Mouse (Mus musculus) CH12.LX (cell line): ENCODE results near the gene Prrc2b. TPM values are rescaled to one million over a fixed set of nuclear protein-coding genes. Genes with fewer than 3 reads are reported as not detected.

Experiments used
- DNase-seq: peaks from one replicate; pipeline ENCODE4 v3.0.0-alpha.2; 2013; ENCODE audit errors: extremely low read depth
- H3K27ac ChIP-seq: 2 replicates; pipeline ENCODE4 v1.5.1; 2012; ENCODE audit warnings: low read depth, mild to moderate bottlenecking, control low read depth, moderate library complexity; ENCODE audit not compliant: insufficient read depth
- H3K27me3 ChIP-seq: replicated peaks from 2 replicates; pipeline ENCODE3; 2012; ENCODE audit warnings: inconsistent platforms
- H3K36me3 ChIP-seq, 2 experiments: replicated peaks in 1 of 2; 2 replicates each; pipeline versions ENCODE3 to v1.6.1; 2012; ENCODE audit warnings: inconsistent platforms in 1 of 2, low read length in 1 of 2, mild to moderate bottlenecking in 1 of 2, mixed read lengths in 1 of 2, moderate library complexity in 1 of 2; ENCODE audit not compliant: control insufficient read depth in 1 of 2, insufficient read depth in 1 of 2
- H3K4me1 ChIP-seq, 2 experiments: 2 replicates each; pipeline ENCODE4 v1.6.1; 2012; ENCODE audit warnings: inconsistent platforms in 1 of 2, moderate library complexity in 1 of 2; ENCODE audit not compliant: insufficient read depth in 2 of 2, control insufficient read depth in 1 of 2
- H3K4me2 ChIP-seq: 2 replicates; pipeline ENCODE4 v1.6.1; 2012; ENCODE audit warnings: low read depth, mild to moderate bottlenecking, control low read depth; ENCODE audit not compliant: poor library complexity, insufficient read depth, severe bottlenecking
- H3K4me3 ChIP-seq, 3 experiments: fragments of 150-350 bp in 1 of 3; sonication (generic) in 1 of 3; replicated peaks in 1 of 3; 2 replicates each; pipeline versions ENCODE3 to v1.5.1; 2011 to 2012; ENCODE audit warnings: low read depth in 2 of 3, low read length in 2 of 3, mild to moderate bottlenecking in 2 of 3, moderate library complexity in 2 of 3, control low read depth in 1 of 3, improper control_type of control experiment in 1 of 3, inconsistent platforms in 1 of 3, mixed read lengths in 1 of 3; ENCODE audit not compliant: poor library complexity in 1 of 3
- H3K79me2 ChIP-seq: replicated peaks from 2 replicates; pipeline ENCODE4 v1.6.1; 2012; ENCODE audit warnings: mild to moderate bottlenecking, moderate library complexity; ENCODE audit not compliant: control insufficient read depth, poor library complexity, insufficient read depth, severe bottlenecking; ENCODE audit errors: extremely low read depth
- H3K9ac ChIP-seq: 2 replicates; pipeline ENCODE4 v1.6.1; 2012; ENCODE audit warnings: low read depth, mild to moderate bottlenecking, control low read depth, moderate library complexity; ENCODE audit not compliant: insufficient read depth
- H3K9me3 ChIP-seq: replicated peaks from 2 replicates; pipeline ENCODE3; 2012; ENCODE audit warnings: low read length, inconsistent platforms, mixed read lengths
- CHD2 ChIP-seq: IDR thresholded peaks from 2 replicates; pipeline ENCODE4 v1.6.1; 2011; ENCODE audit warnings: low read length, improper control_type of control experiment
- ELF1 ChIP-seq: IDR thresholded peaks from 2 replicates; pipeline ENCODE4 v1.6.1; 2014; ENCODE audit warnings: low read depth, mild to moderate bottlenecking, inconsistent platforms, low read length, improper control_type of control experiment
- ETS1 ChIP-seq: conservative IDR thresholded peaks from 2 replicates; pipeline ENCODE4 v1.6.1; 2012; ENCODE audit warnings: low read depth, mild to moderate bottlenecking, inconsistent platforms, low read length, improper control_type of control experiment, moderate library complexity
- HCFC1 ChIP-seq: IDR thresholded peaks from 2 replicates; pipeline ENCODE4 v1.6.1; 2012; ENCODE audit warnings: low read depth, mild to moderate bottlenecking, inconsistent platforms, low read length, improper control_type of control experiment
- IRF4 ChIP-seq: IDR thresholded peaks from 2 replicates; pipeline ENCODE4 v1.6.1; 2014; ENCODE audit warnings: low read depth, mild to moderate bottlenecking, inconsistent platforms, low read length, improper control_type of control experiment
- JUN ChIP-seq: IDR thresholded peaks from 2 replicates; pipeline ENCODE4 v1.6.1; 2011; ENCODE audit warnings: low read depth, mild to moderate bottlenecking, low read length, improper control_type of control experiment, moderate library complexity; ENCODE audit not compliant: insufficient read depth
- JUND ChIP-seq: conservative IDR thresholded peaks from 2 replicates; pipeline ENCODE4 v1.6.1; 2011; ENCODE audit warnings: low read depth, low read length, improper control_type of control experiment
- KAT2A ChIP-seq: IDR thresholded peaks from 2 replicates; pipeline ENCODE4 v1.6.1; 2012; ENCODE audit warnings: low read length, improper control_type of control experiment, inconsistent platforms; ENCODE audit not compliant: insufficient replicate concordance
- MAFK ChIP-seq: IDR thresholded peaks from 2 replicates; pipeline ENCODE4 v1.6.1; 2011; ENCODE audit warnings: low read length, improper control_type of control experiment; ENCODE audit not compliant: insufficient replicate concordance
- MEF2A ChIP-seq: IDR thresholded peaks from 2 replicates; pipeline ENCODE4 v1.6.1; 2014; ENCODE audit warnings: low read depth, mild to moderate bottlenecking, inconsistent platforms, low read length, improper control_type of control experiment, borderline replicate concordance
- MXI1 ChIP-seq: IDR thresholded peaks from 2 replicates; pipeline ENCODE4 v1.6.1; 2011; ENCODE audit warnings: mild to moderate bottlenecking, low read depth, low read length, improper control_type of control experiment
- MYC ChIP-seq: IDR thresholded peaks from 2 replicates; pipeline ENCODE4 v1.6.1; 2011; ENCODE audit warnings: low read depth, mild to moderate bottlenecking, improper control_type of control experiment, low read length
- NRF1 ChIP-seq: IDR thresholded peaks from 2 replicates; pipeline ENCODE4 v1.6.1; 2014; ENCODE audit warnings: low read depth, mild to moderate bottlenecking, inconsistent platforms, low read length, improper control_type of control experiment, moderate library complexity
- PAX5 ChIP-seq: IDR thresholded peaks from 2 replicates; pipeline ENCODE4 v1.6.1; 2012; ENCODE audit warnings: low read length, inconsistent platforms, mixed read lengths
- POLR2AphosphoS2 ChIP-seq: IDR thresholded peaks from 2 replicates; pipeline ENCODE4 v1.6.1; 2011; ENCODE audit warnings: low read depth, low read length, improper control_type of control experiment
- RCOR1 ChIP-seq: conservative IDR thresholded peaks from 2 replicates; pipeline ENCODE4 v1.6.1; 2012; ENCODE audit warnings: low read depth, mild to moderate bottlenecking, inconsistent platforms, low read length, improper control_type of control experiment
- USF1 ChIP-seq: IDR thresholded peaks from 2 replicates; pipeline ENCODE4 v1.6.1; 2014; ENCODE audit warnings: low read depth, mild to moderate bottlenecking, inconsistent platforms, low read length, improper control_type of control experiment
- USF2 ChIP-seq: conservative IDR thresholded peaks from 2 replicates; pipeline ENCODE4 v1.6.1; 2011; ENCODE audit warnings: low read depth, low read length, improper control_type of control experiment
- ZKSCAN1 ChIP-seq: IDR thresholded peaks from 2 replicates; pipeline ENCODE4 v1.6.1; 2012; ENCODE audit warnings: low read depth, inconsistent platforms, low read length, improper control_type of control experiment, borderline replicate concordance
- ZNF384 ChIP-seq: IDR thresholded peaks from 2 replicates; pipeline ENCODE4 v1.6.1; 2012; ENCODE audit warnings: low read depth, low read length, improper control_type of control experiment, inconsistent platforms
- dilution Hi-C: fragments of 300-500 bp; cut with MboI; formaldehyde crosslinking; loops from 2 replicates; pipeline ENCODE4 v1.14.3; 2020; ENCODE audit warnings: low sequenced_read_pairs; ENCODE audit not compliant: extremely low pct_unique_long_range_greater_than_20kb, extremely low pct_ligation_motif_present
- in situ Hi-C: fragments of 300-500 bp; cut with MboI; formaldehyde crosslinking; loops from 3 replicates; pipeline ENCODE4 v1.14.3; 2019; ENCODE audit warnings: low sequenced_read_pairs, low pct_ligation_motif_present, low pct_unique_long_range_greater_than_20kb, mixed read lengths
- polyA plus RNA-seq: library from polyadenylated mRNA; unstranded; fragments of >175 nt; gene quantifications from 2 replicates; pipeline ENCODE4 v1.2.1, GENCODE M21; 2012; ENCODE audit warnings: low read depth; ENCODE audit not compliant: insufficient read length
- total RNA-seq, 2 experiments: library from RNA; depleted of rRNA; stranded (reverse); fragments of 300-350 nt in 1 of 2; fragments of >200 nt in 1 of 2; gene quantifications; 2 replicates each; pipeline ENCODE4 v1.2.3; 2012 to 2014

The Prrc2b gene
- total and polyA plus RNA-seq, 3 experiments: 7.6 to 59.9 (median 42.2) TPM

- H3K4me3 ChIP-seq: no peak overlapping the region
- H3K4me2 ChIP-seq: no peak overlapping the region
- H3K27ac ChIP-seq: no peak overlapping the region
- in situ Hi-C loops (no loop called here), dilution Hi-C loops (no loop called here)
- peaks cover 0 to 3% of the 10 kb centered on the region in 2 experiments; a peak in 2 of 4 replicates for H3K4me1 ChIP-seq
- H3K9me3 ChIP-seq: peaks cover 13% of the 10 kb centered on the region
- H3K9ac ChIP-seq: no peak overlapping the region
- DNase-seq: no peak
- H3K36me3 ChIP-seq: no peaks in the 10 kb centered on the region
- H3K27me3 ChIP-seq: peaks cover 26% of the 10 kb centered on the region
- no peaks in the 10 kb centered on the region for H3K79me2 ChIP-seq
- TF ChIP-seq JUN: no peak
- no peak for TF ChIP-seq POLR2AphosphoS2
- no peak for TF ChIP-seq MXI1
- TF ChIP-seq MYC: no peak
- TF ChIP-seq PAX5: no peak
Observed at GRCm38 (mm10) chr2:32115851-32116268, 35.0 kb upstream of the Prrc2b start.

DNA sequence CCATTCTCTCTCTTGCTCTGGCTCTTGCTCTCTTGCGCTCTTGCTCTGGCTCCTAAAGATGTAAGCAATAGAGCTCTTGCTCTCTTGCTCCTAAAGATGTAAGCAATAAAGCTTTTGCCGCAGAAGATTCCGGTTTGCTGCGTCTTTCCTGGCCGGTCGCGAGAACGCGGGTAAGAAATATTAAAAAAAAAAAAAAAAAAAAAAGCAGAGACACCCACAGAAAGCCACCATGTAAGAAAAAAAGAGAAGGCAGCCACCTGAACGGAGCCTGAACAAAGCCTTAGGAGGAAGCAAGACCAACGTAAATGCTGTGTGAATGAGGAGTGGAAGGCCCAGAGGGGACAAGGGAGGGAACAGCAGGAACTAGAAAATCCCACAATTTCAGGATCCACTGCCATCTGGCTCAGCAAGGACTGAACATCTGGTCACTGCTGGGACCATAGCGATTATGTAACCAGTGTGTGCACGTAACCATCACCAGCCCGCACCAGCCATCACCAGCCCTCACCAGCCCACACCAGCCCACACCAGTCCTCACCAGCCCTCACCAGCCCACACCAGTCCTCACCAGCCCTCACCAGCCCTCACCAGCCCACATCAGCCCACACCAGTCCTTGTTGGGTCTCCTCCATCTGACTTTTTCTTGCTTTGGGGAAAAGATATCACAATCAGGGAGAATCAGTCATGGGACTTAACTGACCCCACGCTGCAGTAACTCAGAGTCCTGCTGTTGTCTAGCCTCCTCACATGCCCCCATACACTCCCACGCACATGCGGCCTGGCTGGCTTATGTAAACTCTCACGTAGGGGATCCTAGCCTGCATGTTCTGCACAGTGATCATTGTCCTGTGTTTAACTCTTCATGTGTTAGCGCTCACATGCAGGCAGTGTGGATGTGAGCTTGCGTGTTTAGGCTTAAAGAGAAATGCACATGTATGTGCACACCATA lies 30.8 kb upstream of the Prrc2b start:
- Histone ChIP-seq H3K27me3 (peaks cover 15% of the 10 kb centered on the region), H3K36me3 (no peaks in the 10 kb centered on the region), H3K4me2 (no peak overlapping the region), H3K27ac (no peak overlapping the region), H3K9me3 (peaks cover 13% of the 10 kb centered on the region), H3K79me2 (no peaks in the 10 kb centered on the region), H3K9ac (no peak overlapping the region), H3K4me1 (no peaks in the 10 kb centered on the region; a peak in 1 of 4 replicates), H3K4me3 (no peak overlapping the region)
- dilution Hi-C loops (no loop called here), in situ Hi-C loops (no loop called here)
- no peak for DNase-seq
- TF ChIP-seq JUND (no peak), KAT2A (no peak), ETS1 (no peak), ELF1 (no peak), ZKSCAN1 (no peak), JUN (no peak), MEF2A (no peak), ZNF384 (no peak), IRF4 (no peak), RCOR1 (no peak), CHD2 (no peak), MAFK (no peak), USF2 (no peak), NRF1 (no peak), USF1 (no peak), PAX5 (no peak), HCFC1 (no peak)
